In genomic region chr6:136533804-136534203, GRCm38 (mm10) we compare ENCODE assay signal across 9 mouse cellular contexts. TPM values are rescaled to one million over a fixed set of nuclear protein-coding genes. Genes with fewer than 3 reads are reported as not detected.
DNase-seq lines count a peak whose midpoint lies in the region; ATAC-seq and TF ChIP-seq lines count a peak whose summit lies in the region.
"Had no signal": no experiment of that assay in that cellular context is flagged by ENCODE, and none has a peak within 500 bp of the region (broad histone marks: within the 10 kb centered on the region; RNA-seq: fewer than 3 reads in every experiment).

No protein-coding gene starts in this region.

- no peak overlapping the region for H3K9ac ChIP-seq in heart, adult 2 months (ENCODE audit: low read depth, low read length)
- H3K9ac ChIP-seq in liver, postnatal 0 days (replicated peaks), result no peak overlapping the region
- H3K9ac ChIP-seq in forebrain, embryonic 16.5 days (replicated peaks; ENCODE audit: low read depth, low read length), result no peak overlapping the region
- no peak overlapping the region for H3K9ac ChIP-seq in midbrain, postnatal 0 days (replicated peaks; ENCODE audit: low read length, poor library complexity, severe bottlenecking)

- H3K4me1 ChIP-seq in heart, adult 2 months (ENCODE audit: control insufficient read depth, insufficient read depth, low read length), result peaks cover 23% of the 10 kb centered on the region
- H3K4me1 ChIP-seq in liver, postnatal 0 days (ENCODE audit: insufficient read depth), result peaks cover 26% of the 10 kb centered on the region
- H3K4me1 ChIP-seq in forebrain, embryonic 16.5 days (replicated peaks; ENCODE audit: control insufficient read depth, insufficient read depth, low read length), result peaks cover 22% of the 10 kb centered on the region
- peaks cover 11% of the 10 kb centered on the region; the same call in 1 of the 2 replicates for H3K4me1 ChIP-seq in midbrain, postnatal 0 days (ENCODE audit: insufficient read depth, low read length)

- TF ChIP-seq EP300 in heart, adult 2 months (IDR thresholded peaks at IDR 0.05; ENCODE audit: insufficient read depth, low read depth, low read length), result no peak
- no peak for TF ChIP-seq EP300 in liver, postnatal 0 days (IDR thresholded peaks at IDR 0.05; ENCODE audit: low read depth)

- peaks cover 2% of the 10 kb centered on the region; the same call in 1 of the 2 replicates for H3K79me2 ChIP-seq in heart, adult 2 months (replicated peaks; ENCODE audit: control insufficient read depth, insufficient read depth, low read length)

- H3K36me3 ChIP-seq in heart, adult 2 months (ENCODE audit: control insufficient read depth, insufficient read depth, low read length), result peaks cover 38% of the 10 kb centered on the region
- H3K36me3 ChIP-seq in liver, postnatal 0 days (replicated peaks; ENCODE audit: insufficient read depth, low read length), result peaks cover 14% of the 10 kb centered on the region
- peaks cover 3% of the 10 kb centered on the region; the same call in 1 of the 2 replicates for H3K36me3 ChIP-seq in forebrain, embryonic 16.5 days (ENCODE audit: control insufficient read depth, insufficient read depth)
- H3K36me3 ChIP-seq in midbrain, postnatal 0 days (ENCODE audit: insufficient read depth, low read length), result no peaks in the 10 kb centered on the region

- no peak overlapping the region; the same call in 1 of the 2 replicates for H3K27ac ChIP-seq in heart, adult 2 months
- no peak overlapping the region for H3K27ac ChIP-seq in liver, postnatal 0 days (ENCODE audit: low read depth)
- peak overlapping the region; percentile 27; the same call in 1 of the 2 replicates for H3K27ac ChIP-seq in forebrain, embryonic 16.5 days (ENCODE audit: low read length)
- H3K27ac ChIP-seq in midbrain, postnatal 0 days (ENCODE audit: low read depth, low read length), result 0 out of 2 replicates have a peak overlapping the region, but pooled peaks have one; percentile 34

- 73% methylated on average over 4 of the region's 4 CpGs for WGBS in heart, adult 2 months
- WGBS in liver, postnatal 0 days (ENCODE audit: insufficient replicate concordance), result 78% methylated on average over 4 of the region's 4 CpGs
- WGBS in forebrain, embryonic 16.5 days, result 65% methylated on average over 4 of the region's 4 CpGs
- WGBS in midbrain, postnatal 0 days, result 62% methylated on average over 4 of the region's 4 CpGs

- no peak for ATAC-seq in liver, postnatal 0 days
- no peak for ATAC-seq in forebrain, embryonic 16.5 days
- ATAC-seq in midbrain, postnatal 0 days (ENCODE audit: low FRiP score), result no peak

- TF ChIP-seq CTCF in heart, adult 2 months (IDR thresholded peaks at IDR 0.05), result no peak
- TF ChIP-seq CTCF in liver, postnatal 0 days (IDR thresholded peaks at IDR 0.05; ENCODE audit: low read depth), result no peak
- TF ChIP-seq CTCF in midbrain, postnatal 0 days (IDR thresholded peaks at IDR 0.05), result no peak

- peak; percentile 46 for DNase-seq in heart, adult 11 months
- no peak for DNase-seq in heart, adult 2 months
- no peak for DNase-seq in liver, postnatal 0 days
- DNase-seq in liver, result no peak
- no peak for DNase-seq in midbrain, postnatal 0 days (ENCODE audit: low spot score)
- no peak for DNase-seq in frontal cortex, postnatal 14 days (ENCODE audit: low spot score in 2 of 2)
- DNase-seq in c-Kit-positive CD71-positive TER-119-positive erythroid progenitor cells, embryonic 14.5 days (ENCODE audit: low spot score), result no peak
- DNase-seq: cerebellum, postnatal 14 days had no signal

- H3K4me3 ChIP-seq in heart, adult 2 months, result no peak overlapping the region
- no peak overlapping the region for H3K4me3 ChIP-seq in liver, postnatal 0 days (ENCODE audit: low read depth, low read length)
- peak overlapping the region; percentile 14; the same call in 1 of the 2 replicates for H3K4me3 ChIP-seq in forebrain, embryonic 16.5 days (replicated peaks; ENCODE audit: low read length)
- H3K4me3 ChIP-seq in midbrain, postnatal 0 days (ENCODE audit: low read depth, low read length), result no peak overlapping the region

- H3K4me2 ChIP-seq in liver, postnatal 0 days (ENCODE audit: low read depth, low read length), result peak overlapping the region; percentile 26; the same call in 1 of the 2 replicates
- peak overlapping the region; percentile 34 for H3K4me2 ChIP-seq in forebrain, embryonic 16.5 days (ENCODE audit: low read length)
- peak overlapping the region; percentile 31 for H3K4me2 ChIP-seq in midbrain, postnatal 0 days (ENCODE audit: low read depth, low read length, poor library complexity, severe bottlenecking)

- intact Hi-C loops in heart, adult 2 months (cut with DNase I), result loop anchor here (2.0 kb wide), 1 partner anchor 17 kb away; no protein-coding TSS in a partner anchor

- H3K9me3 ChIP-seq in liver, postnatal 0 days (ENCODE audit: low read length), result no peaks in the 10 kb centered on the region
- no peaks in the 10 kb centered on the region for H3K9me3 ChIP-seq in forebrain, embryonic 16.5 days (ENCODE audit: control insufficient read depth, low read length)
- H3K9me3 ChIP-seq in midbrain, postnatal 0 days (ENCODE audit: low read length), result no peaks in the 10 kb centered on the region

- no peaks in the 10 kb centered on the region for H3K27me3 ChIP-seq in heart, adult 2 months (ENCODE audit: control insufficient read depth, insufficient read depth, low read length)
- no peaks in the 10 kb centered on the region for H3K27me3 ChIP-seq in liver, postnatal 0 days (ENCODE audit: insufficient read depth, low read length)
- H3K27me3 ChIP-seq in forebrain, embryonic 16.5 days (replicated peaks; ENCODE audit: control insufficient read depth, insufficient read depth, low read length), result no peaks in the 10 kb centered on the region
- no peaks in the 10 kb centered on the region for H3K27me3 ChIP-seq in midbrain, postnatal 0 days (ENCODE audit: insufficient read depth, low read length)

- no peak for TF ChIP-seq POLR2A in heart, adult 2 months (IDR thresholded peaks at IDR 0.05; ENCODE audit: insufficient read depth, low read depth, low read length)

RNA-seq across cellular contexts. Expression of gene Atf7ip, which starts 27.8 kb away (rescaled TPM):
- 10 to 100 TPM; 73.1 to 88.0 TPM for total RNA-seq in heart, adult 2 months (2021)
- 21.4 and 31.7 TPM in 2 replicates for polyA plus RNA-seq in heart, adult 2 months (2012; rRNA removed)
- polyA plus RNA-seq in liver, postnatal 0 days (2015; fragmentation: Nextera tagmentation; extraction: Ambion mirVana), result 5.6 and 6.6 TPM in 2 replicates
- 49.2 and 50.9 TPM in 2 replicates for polyA plus RNA-seq in forebrain, embryonic 16.5 days (2015; fragmentation: Nextera tagmentation; extraction: Ambion mirVana)
- 43.1 and 55.2 TPM in 2 replicates for total RNA-seq in midbrain, postnatal 0 days (2014; rRNA removed)
- polyA plus RNA-seq in midbrain, postnatal 0 days (2015; fragmentation: Nextera tagmentation; extraction: Ambion mirVana), result 18.9 and 28.7 TPM in 2 replicates

Comparison
In these comparisons a context has a peak if more than half of its experiments do, and no peak if none do; other contexts are left out.
1. H3K27ac ChIP-seq: peak in forebrain, embryonic 16.5 days (single experiment) and midbrain, postnatal 0 days (single experiment); none in heart, adult 2 months (single experiment) and liver, postnatal 0 days (single experiment).
2. Peak in every context shown above with its lines, with median percentiles within 50 percentile points of each other: H3K4me2 ChIP-seq.